Mouse (Mus musculus) heart, adult 10 weeks (tissue): ENCODE data around the gene Wdr19. TPM values are rescaled to one million over a fixed set of nuclear protein-coding genes. Genes with fewer than 3 reads are reported as not detected.

Source experiments
- polyA plus RNA-seq: library from polyadenylated mRNA; stranded (reverse); fragments of 350-450 nt; fragmentation: Illumina TruSeq; extraction: RNeasy Lipid Tissue Mini Kit (QIAGEN cat#74804); gene quantifications from one replicate; pipeline ENCODE4 v1.2.3, GENCODE M21; 2014; ENCODE audit warnings: low read depth, low replicate concordance

Wdr19 gene
- 0.94 TPM for polyA plus RNA-seq

GRCm38 (mm10) chr5:65199346-65200128 lies at the start of gene Wdr19:
Gene Wdr19 (plus strand): TSS chr5:65199696.

Other genes with a start within 250 kb of the Wdr19 start
- gene Tlr6, start 239.6 kb upstream of the Wdr19 start, polyA plus RNA-seq: 0.37 TPM
- 14.7 TPM for gene Fam114a1, start 229.6 kb upstream of the Wdr19 start, polyA plus RNA-seq
- gene Tmem156, start 107.6 kb upstream of the Wdr19 start, polyA plus RNA-seq: not detected
- gene Klhl5, start 92.2 kb upstream of the Wdr19 start, polyA plus RNA-seq: 12.7 TPM
- 23.0 TPM for gene Rfc1, start 136.0 kb downstream of the Wdr19 start, polyA plus RNA-seq
- 0.42 TPM for gene Klb, start 148.6 kb downstream of the Wdr19 start, polyA plus RNA-seq
- gene Rpl9, start 191.7 kb downstream of the Wdr19 start, polyA plus RNA-seq: 712 TPM
- gene Lias, start 191.8 kb downstream of the Wdr19 start, polyA plus RNA-seq: 58.5 TPM
- gene Ugdh, start 236.3 kb downstream of the Wdr19 start, polyA plus RNA-seq: 15.8 TPM